Mouse (Mus musculus): ENCODE data around the gene Flt1. TPM values are rescaled to one million over a fixed set of nuclear protein-coding genes. Genes with fewer than 3 reads are reported as not detected.

Gene Flt1
- polyA plus RNA-seq, 1 experiment from 2014 or later = 15.1 TPM

DNA sequence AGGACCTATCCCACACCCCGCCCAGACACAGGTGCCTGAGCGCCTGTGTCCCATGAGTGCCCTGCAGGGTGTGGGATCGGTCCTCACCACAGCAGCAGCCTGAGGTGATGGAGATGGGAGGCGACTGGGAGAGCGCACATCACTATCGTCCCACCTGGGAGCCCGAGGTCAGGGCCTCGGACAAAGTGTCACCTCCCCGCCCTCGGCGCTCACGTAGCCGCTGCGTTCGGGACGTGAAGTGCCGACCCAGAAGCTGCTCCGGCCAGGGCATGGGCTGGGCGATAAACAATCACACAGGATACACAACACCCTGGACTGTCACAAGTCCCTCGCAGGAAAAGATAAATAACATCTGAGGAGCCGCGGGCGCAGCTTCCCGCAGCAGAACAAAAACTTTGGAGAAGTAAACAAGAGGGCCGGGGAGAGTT is 27.1 kb upstream of the Flt1 start:
- no peak overlapping the region for H3K27ac ChIP-seq (ENCODE audit: low read depth)
- peaks cover 8% of the 10 kb centered on the region for H3K27me3 ChIP-seq (replicated peaks; ENCODE audit: control insufficient read depth, insufficient read depth, low read length)
- no peaks in the 10 kb centered on the region for H3K9me3 ChIP-seq (ENCODE audit: control insufficient read depth, low read length)
- ATAC-seq (replicated peaks; ENCODE audit: low FRiP score, low TSS enrichment, low read depth) = peak; percentile 65
- H3K36me3 ChIP-seq (ENCODE audit: control insufficient read depth, insufficient read depth, low read length) = no peaks in the 10 kb centered on the region
- H3K4me3 ChIP-seq (ENCODE audit: low read depth, low read length) = peak overlapping the region; percentile 23
- H3K4me2 ChIP-seq (ENCODE audit: low read length) = peak overlapping the region; percentile 44
- WGBS = 2% methylated on average over 25 of the region's 25 CpGs
- no peak overlapping the region for H3K9ac ChIP-seq (ENCODE audit: low read length)
- peaks cover 17% of the 10 kb centered on the region for H3K4me1 ChIP-seq (replicated peaks; ENCODE audit: control insufficient read depth, insufficient read depth, low read length)
- no peak for DNase-seq (ENCODE audit: low spot score)

DNA sequence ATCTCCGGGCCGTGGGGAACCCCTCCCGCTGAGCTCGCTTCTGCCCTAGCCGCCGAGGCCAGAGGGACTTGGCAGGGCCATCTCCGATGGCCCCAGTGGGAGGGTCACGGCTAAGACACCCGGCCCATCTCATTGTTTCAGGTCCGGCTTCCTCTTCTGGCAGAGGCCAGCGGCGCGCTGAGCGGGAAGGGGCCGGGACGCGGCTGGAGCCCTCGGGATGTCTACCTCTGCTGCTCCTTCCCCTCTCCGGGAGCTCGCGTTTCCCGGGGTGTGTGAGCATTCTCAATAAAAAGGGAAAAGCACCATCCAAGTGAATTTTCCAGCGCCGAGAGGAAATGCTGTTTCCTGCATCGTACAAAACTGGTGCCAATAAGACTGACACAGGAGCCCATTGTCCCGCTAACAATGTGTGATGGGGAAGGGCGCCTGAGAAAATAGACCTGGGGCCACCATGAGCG is 25.9 kb upstream of the Flt1 start:
- H3K27me3 ChIP-seq (replicated peaks; ENCODE audit: control insufficient read depth, insufficient read depth, low read length) = peaks cover 10% of the 10 kb centered on the region
- ATAC-seq (replicated peaks; ENCODE audit: low FRiP score, low TSS enrichment, low read depth) = peak; percentile 30
- H3K4me2 ChIP-seq (ENCODE audit: low read length) = peak overlapping the region; percentile 52
- WGBS = 2% methylated on average over 28 of the region's 28 CpGs
- no peaks in the 10 kb centered on the region for H3K9me3 ChIP-seq (ENCODE audit: control insufficient read depth, low read length)
- peaks cover 17% of the 10 kb centered on the region for H3K4me1 ChIP-seq (replicated peaks; ENCODE audit: control insufficient read depth, insufficient read depth, low read length)
- 0 out of 2 replicates have a peak overlapping the region, but pooled peaks have one; percentile 10 for H3K9ac ChIP-seq (ENCODE audit: low read length)
- H3K36me3 ChIP-seq (ENCODE audit: control insufficient read depth, insufficient read depth, low read length) = no peaks in the 10 kb centered on the region
- peak overlapping the region; percentile 27 for H3K4me3 ChIP-seq (ENCODE audit: low read depth, low read length)
- peak; percentile 68 for DNase-seq (ENCODE audit: low spot score)
- no peak overlapping the region; the same call in 1 of the 2 replicates for H3K27ac ChIP-seq (ENCODE audit: low read depth)

DNA sequence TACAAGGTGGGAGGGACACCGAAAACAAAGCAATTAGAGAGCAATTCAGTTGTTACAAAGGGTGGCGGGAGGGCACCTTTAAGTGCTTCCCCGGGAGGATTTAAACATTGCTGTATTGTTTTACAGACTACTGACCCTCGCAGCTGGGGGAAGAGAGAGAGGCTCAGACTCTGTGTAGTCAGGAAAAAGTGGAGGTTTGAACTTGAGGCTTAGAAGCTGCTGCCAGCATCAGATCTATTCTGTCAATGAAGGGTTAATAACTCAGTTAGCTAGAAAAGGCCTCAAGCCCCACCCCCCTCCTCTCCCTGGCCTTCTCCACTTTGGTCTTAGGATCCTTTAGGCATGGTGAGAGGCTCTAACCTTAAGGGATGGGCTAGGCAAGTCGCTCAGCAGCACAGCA is 24.2 kb upstream of the Flt1 start:
- H3K36me3 ChIP-seq (ENCODE audit: control insufficient read depth, insufficient read depth, low read length) = no peaks in the 10 kb centered on the region
- no peak for ATAC-seq (replicated peaks; ENCODE audit: low FRiP score, low TSS enrichment, low read depth)
- H3K9me3 ChIP-seq (ENCODE audit: control insufficient read depth, low read length) = no peaks in the 10 kb centered on the region
- peaks cover 10% of the 10 kb centered on the region for H3K27me3 ChIP-seq (replicated peaks; ENCODE audit: control insufficient read depth, insufficient read depth, low read length)
- no peak for DNase-seq (ENCODE audit: low spot score)
- H3K9ac ChIP-seq (ENCODE audit: low read length) = no peak overlapping the region
- WGBS = 24% methylated on average over 5 of the region's 5 CpGs
- H3K4me2 ChIP-seq (ENCODE audit: low read length) = no peak overlapping the region
- no peak overlapping the region for H3K4me3 ChIP-seq (ENCODE audit: low read depth, low read length)
- no peak overlapping the region for H3K27ac ChIP-seq (ENCODE audit: low read depth)
- H3K4me1 ChIP-seq (replicated peaks; ENCODE audit: control insufficient read depth, insufficient read depth, low read length) = peaks cover 17% of the 10 kb centered on the region

DNA sequence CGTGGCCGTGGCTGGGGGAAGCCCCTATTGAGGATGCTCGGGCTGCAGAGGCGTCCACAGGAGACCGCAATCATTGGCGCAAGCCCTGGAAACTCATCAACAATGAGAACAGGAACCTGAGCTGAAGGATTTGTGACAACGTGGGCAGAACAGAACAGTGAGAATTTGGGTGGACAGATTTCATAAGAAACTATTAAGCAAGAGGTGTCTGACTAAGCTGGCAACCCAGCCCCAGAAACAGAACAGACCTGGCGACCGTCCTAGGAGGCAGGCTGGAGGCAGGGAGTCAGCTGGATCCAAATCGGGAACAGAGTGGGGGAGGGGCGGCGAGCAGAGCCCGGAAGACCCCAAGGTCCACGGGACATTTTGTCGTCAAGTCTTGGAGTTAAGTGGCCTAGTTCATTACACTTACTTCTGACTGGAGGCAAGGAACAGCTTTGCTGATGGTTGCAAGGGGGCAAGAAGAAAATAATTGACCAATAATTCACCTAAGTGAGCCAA is 22.3 kb upstream of the Flt1 start:
- no peak overlapping the region for H3K4me3 ChIP-seq (ENCODE audit: low read depth, low read length)
- H3K27me3 ChIP-seq (replicated peaks; ENCODE audit: control insufficient read depth, insufficient read depth, low read length) = peaks cover 10% of the 10 kb centered on the region
- H3K27ac ChIP-seq (ENCODE audit: low read depth) = no peak overlapping the region
- H3K9ac ChIP-seq (ENCODE audit: low read length) = no peak overlapping the region
- WGBS = 11% methylated on average over 15 of the region's 15 CpGs
- no peak for DNase-seq (ENCODE audit: low spot score)
- peak overlapping the region; percentile 35 for H3K4me2 ChIP-seq (ENCODE audit: low read length)
- H3K36me3 ChIP-seq (ENCODE audit: control insufficient read depth, insufficient read depth, low read length) = no peaks in the 10 kb centered on the region
- ATAC-seq (replicated peaks; ENCODE audit: low FRiP score, low TSS enrichment, low read depth) = no peak
- peaks cover 16% of the 10 kb centered on the region for H3K4me1 ChIP-seq (replicated peaks; ENCODE audit: control insufficient read depth, insufficient read depth, low read length)
- no peaks in the 10 kb centered on the region for H3K9me3 ChIP-seq (ENCODE audit: control insufficient read depth, low read length)

DNA sequence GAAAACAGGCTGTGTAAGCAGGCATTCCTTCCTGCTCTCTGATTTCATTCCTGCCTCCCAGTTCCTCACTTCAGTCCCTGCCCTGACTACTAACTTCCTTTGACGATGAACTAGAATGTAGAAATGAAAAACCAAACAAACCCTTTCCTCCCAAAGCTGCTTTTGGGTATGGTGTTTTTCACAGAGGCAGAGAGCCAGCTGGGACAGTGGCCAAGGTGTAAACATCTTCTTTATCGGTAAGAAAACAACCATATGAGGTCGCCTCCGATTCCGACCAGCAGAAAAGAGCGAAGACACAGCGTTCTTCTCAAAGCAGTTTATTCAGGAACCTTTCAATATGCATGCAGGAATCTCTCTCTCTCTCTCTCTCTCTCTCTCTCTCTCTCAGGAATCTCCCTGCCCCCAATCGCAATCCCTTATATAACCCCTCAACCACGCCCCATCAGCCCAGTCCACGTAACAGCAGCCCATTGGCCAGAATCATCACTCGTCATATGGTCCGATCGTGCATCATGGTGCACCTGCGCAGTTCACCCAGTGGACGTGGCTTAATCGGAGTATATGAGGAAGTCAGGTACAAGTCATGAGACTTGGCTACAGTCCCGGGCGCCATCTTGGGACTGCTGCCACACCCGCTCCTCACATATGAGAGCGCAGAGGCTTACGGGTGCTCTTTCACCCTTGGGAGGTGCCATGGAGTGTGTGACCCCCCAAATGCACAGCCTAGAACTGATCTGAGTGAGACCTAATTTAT is 19.3 kb upstream of the Flt1 start:
- no peak overlapping the region for H3K9ac ChIP-seq (ENCODE audit: low read length)
- DNase-seq (ENCODE audit: low spot score) (no peak), ATAC-seq (replicated peaks; ENCODE audit: low FRiP score, low TSS enrichment, low read depth) (no peak)
- peaks cover 3% of the 10 kb centered on the region; the same call in 1 of the 2 replicates for H3K27me3 ChIP-seq (replicated peaks; ENCODE audit: control insufficient read depth, insufficient read depth, low read length)
- no peak overlapping the region for H3K4me3 ChIP-seq (ENCODE audit: low read depth, low read length)
- peaks cover 5% of the 10 kb centered on the region; the same call in 1 of the 2 replicates for H3K4me1 ChIP-seq (replicated peaks; ENCODE audit: control insufficient read depth, insufficient read depth, low read length)
- H3K4me2 ChIP-seq (ENCODE audit: low read length) = no peak overlapping the region
- WGBS = 86% methylated on average over 21 of the region's 21 CpGs
- no peaks in the 10 kb centered on the region for H3K9me3 ChIP-seq (ENCODE audit: control insufficient read depth, low read length)
- no peak overlapping the region for H3K27ac ChIP-seq (ENCODE audit: low read depth)
- H3K36me3 ChIP-seq (ENCODE audit: control insufficient read depth, insufficient read depth, low read length) = no peaks in the 10 kb centered on the region

DNA sequence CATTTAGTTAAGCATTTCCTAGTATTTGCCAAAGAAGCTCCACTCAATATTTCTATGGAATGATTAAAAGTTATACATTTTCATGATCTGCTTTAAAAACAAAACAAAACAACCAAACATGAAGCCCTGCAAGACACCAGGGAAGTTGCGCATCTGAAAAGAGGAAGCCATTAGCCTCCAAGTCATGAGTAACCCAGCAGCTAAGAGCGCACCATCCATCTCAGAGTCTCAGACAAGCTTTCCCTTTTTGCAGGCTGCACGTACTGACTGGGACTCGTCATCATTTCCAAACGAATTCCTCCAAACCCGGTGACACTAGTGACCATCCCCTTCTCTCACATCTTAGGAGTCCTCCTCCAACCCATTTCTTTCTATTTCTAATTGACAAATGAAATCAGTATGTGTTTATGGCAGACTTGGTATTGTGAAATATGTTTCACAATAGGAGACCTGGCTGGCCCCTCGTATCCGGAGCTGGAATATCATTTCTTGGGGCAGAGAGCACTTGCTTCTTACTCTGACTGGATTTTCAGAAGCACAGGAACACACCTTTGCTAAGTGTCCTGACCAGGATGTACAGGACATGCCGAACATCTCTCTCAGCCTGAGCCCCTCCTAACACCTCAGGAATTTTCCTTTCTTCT is 16.8 kb upstream of the Flt1 start:
- 75% methylated on average over 9 of the region's 9 CpGs for WGBS
- no peak overlapping the region for H3K4me3 ChIP-seq (ENCODE audit: low read depth, low read length)
- ATAC-seq (replicated peaks; ENCODE audit: low FRiP score, low TSS enrichment, low read depth) (no peak), DNase-seq (ENCODE audit: low spot score) (no peak)
- H3K4me2 ChIP-seq (ENCODE audit: low read length) = no peak overlapping the region
- H3K9ac ChIP-seq (ENCODE audit: low read length) = no peak overlapping the region
- H3K27ac ChIP-seq (ENCODE audit: low read depth) = no peak overlapping the region
- H3K27me3 ChIP-seq (replicated peaks; ENCODE audit: control insufficient read depth, insufficient read depth, low read length) = no peaks in the 10 kb centered on the region
- H3K9me3 ChIP-seq (ENCODE audit: control insufficient read depth, low read length) = peaks cover 6% of the 10 kb centered on the region; the same call in 1 of the 2 replicates
- no peaks in the 10 kb centered on the region for H3K4me1 ChIP-seq (replicated peaks; ENCODE audit: control insufficient read depth, insufficient read depth, low read length)
- H3K36me3 ChIP-seq (ENCODE audit: control insufficient read depth, insufficient read depth, low read length) = no peaks in the 10 kb centered on the region

DNA sequence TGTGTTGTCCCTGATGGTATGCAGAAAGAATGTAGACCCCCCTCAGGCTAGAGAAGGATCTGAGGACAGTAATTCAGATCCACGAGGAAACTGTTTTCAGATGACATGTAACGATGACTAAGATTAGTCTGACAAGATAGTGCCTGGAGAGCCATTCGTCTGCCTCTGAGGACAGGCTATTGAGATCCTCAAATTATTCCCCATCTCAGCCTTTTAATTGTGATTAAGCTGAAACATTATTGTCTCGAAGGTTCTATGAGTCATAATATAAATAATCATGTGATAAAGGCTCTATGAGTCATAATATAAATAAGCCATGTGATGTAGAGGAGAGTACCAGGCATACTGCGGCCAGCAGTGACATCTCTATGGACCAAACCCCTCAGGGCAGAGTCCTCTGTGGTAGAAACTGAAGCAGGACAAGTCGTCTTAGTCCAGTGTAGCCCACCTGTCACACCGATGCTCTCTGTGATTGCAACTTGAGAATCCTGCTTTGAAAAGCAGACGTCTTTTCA is 11.0 kb upstream of the Flt1 start:
- H3K9me3 ChIP-seq (ENCODE audit: control insufficient read depth, low read length) = peaks cover 6% of the 10 kb centered on the region; the same call in 1 of the 2 replicates
- DNase-seq (ENCODE audit: low spot score) = no peak
- no peaks in the 10 kb centered on the region for H3K4me1 ChIP-seq (replicated peaks; ENCODE audit: control insufficient read depth, insufficient read depth, low read length)
- ATAC-seq (replicated peaks; ENCODE audit: low FRiP score, low TSS enrichment, low read depth) = no peak
- no peak overlapping the region for H3K4me3 ChIP-seq (ENCODE audit: low read depth, low read length)
- H3K9ac ChIP-seq (ENCODE audit: low read length) = no peak overlapping the region
- 75% methylated on average over 8 of the region's 8 CpGs for WGBS
- no peak overlapping the region for H3K4me2 ChIP-seq (ENCODE audit: low read length)
- no peak overlapping the region for H3K27ac ChIP-seq (ENCODE audit: low read depth)
- no peaks in the 10 kb centered on the region for H3K36me3 ChIP-seq (ENCODE audit: control insufficient read depth, insufficient read depth, low read length)
- no peaks in the 10 kb centered on the region for H3K27me3 ChIP-seq (replicated peaks; ENCODE audit: control insufficient read depth, insufficient read depth, low read length)

DNA sequence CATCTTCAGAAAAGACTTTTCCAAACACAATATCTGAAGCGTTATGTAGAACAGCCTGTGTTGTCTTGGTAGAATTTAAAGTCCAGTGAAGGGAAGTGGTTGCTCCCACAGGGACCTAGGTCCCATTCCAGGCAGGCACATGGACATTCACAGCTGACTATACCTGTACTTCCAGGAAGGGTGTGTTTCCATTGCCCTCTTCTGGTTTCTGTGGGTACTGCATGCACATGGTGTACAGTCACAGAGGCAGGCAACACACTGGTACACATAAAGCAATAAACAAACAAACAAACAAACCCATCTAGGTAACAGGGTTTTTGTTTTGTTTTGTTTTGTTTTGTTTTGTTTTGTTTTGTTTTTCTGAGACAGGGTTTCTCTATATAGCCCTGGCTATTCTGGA is 7.9 kb upstream of the Flt1 start:
- Histone ChIP-seq H3K27me3 (replicated peaks; ENCODE audit: control insufficient read depth, insufficient read depth, low read length) (peaks cover 12% of the 10 kb centered on the region), H3K36me3 (ENCODE audit: control insufficient read depth, insufficient read depth, low read length) (no peaks in the 10 kb centered on the region), H3K27ac (ENCODE audit: low read depth) (no peak overlapping the region), H3K4me2 (ENCODE audit: low read length) (no peak overlapping the region), H3K9me3 (ENCODE audit: control insufficient read depth, low read length) (no peaks in the 10 kb centered on the region), H3K4me3 (ENCODE audit: low read depth, low read length) (no peak overlapping the region), H3K9ac (ENCODE audit: low read length) (no peak overlapping the region), H3K4me1 (replicated peaks; ENCODE audit: control insufficient read depth, insufficient read depth, low read length) (no peaks in the 10 kb centered on the region)
- 95% methylated on average over 1 of the region's 1 CpGs for WGBS
- no peak for DNase-seq (ENCODE audit: low spot score)
- ATAC-seq (replicated peaks; ENCODE audit: low FRiP score, low TSS enrichment, low read depth) = no peak
